Mouse (Mus musculus) neural tube, embryonic 14.5 days (tissue): ENCODE data around the gene Mxi1. TPM values are rescaled to one million over a fixed set of nuclear protein-coding genes. Genes with fewer than 3 reads are reported as not detected.
A peak's percentile ranks its signal among the peaks of the same experiment; 100 is the strongest.

Experiments
- ATAC-seq: fragments of 200-750 bp; cut with Nextera tagmentation; 2 replicates; pipeline ENCODE4 v1.8.0; 2017; ENCODE audit warnings: low read depth, mild to moderate bottlenecking, moderate TSS enrichment, moderate library complexity
- H3K27ac ChIP-seq: fragments of 300-500 bp; sonication (generic); 2 replicates; pipeline ENCODE4 v1.5.1; 2014; ENCODE audit warnings: low read depth, mild to moderate bottlenecking, control low read depth, low read length, moderate library complexity, mixed read lengths
- H3K27me3 ChIP-seq: fragments of 300-500 bp; sonication (generic); 2 replicates; pipeline ENCODE4 v1.6.1; 2014; ENCODE audit warnings: low read length; ENCODE audit not compliant: control insufficient read depth, insufficient read depth
- H3K36me3 ChIP-seq: fragments of 300-500 bp; sonication (generic); 2 replicates; pipeline ENCODE4 v1.6.1; 2014; ENCODE audit warnings: low read length, mixed read lengths; ENCODE audit not compliant: control insufficient read depth, insufficient read depth
- H3K4me1 ChIP-seq: fragments of 300-500 bp; sonication (generic); 2 replicates; pipeline ENCODE4 v1.6.1; 2014; ENCODE audit warnings: low read length; ENCODE audit not compliant: control insufficient read depth, insufficient read depth
- H3K4me2 ChIP-seq: fragments of 300-500 bp; sonication (generic); 2 replicates; pipeline ENCODE4 v1.6.1; 2014; ENCODE audit warnings: mild to moderate bottlenecking, low read depth, low read length, control low read depth
- H3K4me3 ChIP-seq: fragments of 300-500 bp; sonication (generic); 2 replicates; pipeline ENCODE4 v1.5.1; 2014; ENCODE audit warnings: low read depth, low read length, control low read depth, mixed read lengths
- H3K9ac ChIP-seq: fragments of 300-500 bp; sonication (generic); replicated peaks from 2 replicates; pipeline ENCODE4 v1.6.1; 2014; ENCODE audit warnings: low read depth, mild to moderate bottlenecking, control low read depth, low read length, mixed read lengths
- H3K9me3 ChIP-seq: fragments of 300-500 bp; sonication (generic); 2 replicates; pipeline ENCODE4 v1.6.1; 2016; ENCODE audit warnings: low read length; ENCODE audit not compliant: control insufficient read depth
- WGBS: fragments of 180-500 bp; shearing (Covaris S2); extraction: QIAGEN DNeasy Blood & Tissue Kit; methylation state at CpG from one replicate; pipeline ENCODE4 v1.1.7; 2014; 5-methylcytosine and 5-hydroxymethylcytosine counted together
- polyA plus RNA-seq: library from polyadenylated mRNA; unstranded; fragments of >200 nt; fragmentation: Nextera tagmentation; extraction: Ambion mirVana; gene quantifications from 2 replicates; pipeline ENCODE4 v1.2.1, GENCODE M21; 2014

Mxi1 gene
- polyA plus RNA-seq, 1 experiment from 2014 or later, result 41.8 TPM

GRCm38 (mm10) chr19:53328116-53328515 is 17.8 kb downstream of the Mxi1 start:
- H3K9ac ChIP-seq, result no peak overlapping the region
- no peak overlapping the region for H3K4me2 ChIP-seq
- WGBS, result 65% methylated on average over 9 of the region's 9 CpGs
- H3K27ac ChIP-seq, result no peak overlapping the region
- no peaks in the 10 kb centered on the region for H3K27me3 ChIP-seq
- H3K4me1 ChIP-seq, result peaks cover 17% of the 10 kb centered on the region
- no peaks in the 10 kb centered on the region for H3K9me3 ChIP-seq
- no peak overlapping the region for H3K4me3 ChIP-seq
- ATAC-seq, result no peak
- peaks cover 1% of the 10 kb centered on the region; the same call in 1 of the 2 replicates for H3K36me3 ChIP-seq

- H3K27me3 ChIP-seq, result no peaks in the 10 kb centered on the region
- H3K9ac ChIP-seq, result peak overlapping the region; percentile 68
- peak; percentile 80 for ATAC-seq
- peaks cover 17% of the 10 kb centered on the region for H3K4me1 ChIP-seq
- H3K4me3 ChIP-seq, result peak overlapping the region; percentile 80
- peak overlapping the region; percentile 60 for H3K27ac ChIP-seq
- peak overlapping the region; percentile 90 for H3K4me2 ChIP-seq
- under 1% methylated on average over 95 of the region's 106 CpGs for WGBS
- H3K9me3 ChIP-seq, result no peaks in the 10 kb centered on the region
- peaks cover 3% of the 10 kb centered on the region; the same call in 1 of the 2 replicates for H3K36me3 ChIP-seq
Measured at GRCm38 (mm10) chr19:53329221-53329991, 19.1 kb downstream of the Mxi1 start.

GRCm38 (mm10) chr19:53329992-53330381 is 19.7 kb downstream of the Mxi1 start:
- peaks cover 16% of the 10 kb centered on the region for H3K4me1 ChIP-seq

GRCm38 (mm10) chr19:53331882-53332500 is 21.7 kb downstream of the Mxi1 start:
- Histone ChIP-seq H3K36me3 (peaks cover 3% of the 10 kb centered on the region; the same call in 1 of the 2 replicates), H3K9me3 (no peaks in the 10 kb centered on the region), H3K4me1 (peaks cover 5% of the 10 kb centered on the region; the same call in 1 of the 2 replicates), H3K27ac (no peak overlapping the region), H3K9ac (no peak overlapping the region), H3K4me3 (no peak overlapping the region), H3K27me3 (no peaks in the 10 kb centered on the region), H3K4me2 (no peak overlapping the region)
- WGBS, result 89% methylated on average over 21 of the region's 21 CpGs
- ATAC-seq, result no peak

More at GRCm38 (mm10) chr19:53329992-53330381, 19.7 kb downstream of the Mxi1 start:
- Histone ChIP-seq H3K36me3 (peaks cover 3% of the 10 kb centered on the region; the same call in 1 of the 2 replicates), H3K27me3 (no peaks in the 10 kb centered on the region), H3K4me2 (peak overlapping the region; percentile 90), H3K9ac (peak overlapping the region; percentile 68), H3K9me3 (no peaks in the 10 kb centered on the region), H3K4me3 (peak overlapping the region; percentile 80), H3K27ac (peak overlapping the region; percentile 60)
- WGBS, result under 1% methylated on average over 17 of the region's 29 CpGs
- peak; percentile 72 for ATAC-seq

- no peak for ATAC-seq
- Histone ChIP-seq H3K4me2 (no peak overlapping the region), H3K9me3 (no peaks in the 10 kb centered on the region), H3K4me3 (no peak overlapping the region), H3K36me3 (peaks cover 3% of the 10 kb centered on the region; the same call in 1 of the 2 replicates), H3K4me1 (peaks cover 5% of the 10 kb centered on the region; the same call in 1 of the 2 replicates), H3K27me3 (no peaks in the 10 kb centered on the region), H3K9ac (no peak overlapping the region), H3K27ac (no peak overlapping the region)
- 92% methylated on average over 6 of the region's 6 CpGs for WGBS
Measured at GRCm38 (mm10) chr19:53333730-53334129, 23.4 kb downstream of the Mxi1 start.

- no peak for ATAC-seq
- Histone ChIP-seq H3K27ac (no peak overlapping the region), H3K36me3 (peaks cover 3% of the 10 kb centered on the region; the same call in 1 of the 2 replicates), H3K9ac (no peak overlapping the region), H3K9me3 (no peaks in the 10 kb centered on the region), H3K4me1 (peaks cover 4% of the 10 kb centered on the region), H3K27me3 (no peaks in the 10 kb centered on the region), H3K4me2 (no peak overlapping the region), H3K4me3 (no peak overlapping the region)
- 94% methylated on average over 9 of the region's 9 CpGs for WGBS
Measured at GRCm38 (mm10) chr19:53335241-53335640, 24.9 kb downstream of the Mxi1 start.

- no peak overlapping the region for H3K4me3 ChIP-seq
- 27% methylated on average over 6 of the region's 6 CpGs for WGBS
- ATAC-seq, result no peak
Measured at GRCm38 (mm10) chr19:53340423-53340822, 30.1 kb downstream of the Mxi1 start.

GRCm38 (mm10) chr19:53343174-53343881 is 33.0 kb downstream of the Mxi1 start:
- 92% methylated on average over 13 of the region's 13 CpGs for WGBS
- peaks cover 8% of the 10 kb centered on the region; the same call in 1 of the 2 replicates for H3K4me1 ChIP-seq
- no peak for ATAC-seq
- H3K27me3 ChIP-seq, result no peaks in the 10 kb centered on the region
- no peak overlapping the region for H3K4me3 ChIP-seq
- no peak overlapping the region for H3K4me2 ChIP-seq
- no peaks in the 10 kb centered on the region for H3K9me3 ChIP-seq
- H3K36me3 ChIP-seq, result no peaks in the 10 kb centered on the region
- no peak overlapping the region for H3K9ac ChIP-seq
- H3K27ac ChIP-seq, result no peak overlapping the region

More at GRCm38 (mm10) chr19:53340423-53340822, 30.1 kb downstream of the Mxi1 start:
- Histone ChIP-seq H3K27me3 (no peaks in the 10 kb centered on the region), H3K36me3 (no peaks in the 10 kb centered on the region), H3K4me1 (peaks cover 5% of the 10 kb centered on the region; the same call in 1 of the 2 replicates), H3K27ac (no peak overlapping the region), H3K4me2 (peak overlapping the region; percentile 12; the same call in 1 of the 2 replicates), H3K9me3 (no peaks in the 10 kb centered on the region), H3K9ac (no peak overlapping the region)
